Mouse (Mus musculus) limb, embryonic 11.5 days (tissue): ENCODE measurements around the gene Pik3cg. TPM values are rescaled to one million over a fixed set of nuclear protein-coding genes. Genes with fewer than 3 reads are reported as not detected.

ENCODE experiments used
- ATAC-seq: fragments of 200-750 bp; cut with Nextera tagmentation; 2 replicates; pipeline ENCODE4 v1.8.0; 2017; ENCODE audit warnings: low read depth; ENCODE audit not compliant: insufficient number of reproducible peaks, low FRiP score, low TSS enrichment
- DNase-seq: peaks from one replicate; pipeline ENCODE4 v3.0.0-alpha.2; 2015; ENCODE audit warnings: low spot score
- H3K27ac ChIP-seq: fragments of 300-500 bp; sonication (generic); replicated peaks from 2 replicates; pipeline ENCODE4 v1.5.1; 2014; ENCODE audit warnings: low read depth, mild to moderate bottlenecking, low read length
- H3K27me3 ChIP-seq: fragments of 300-500 bp; sonication (generic); 2 replicates; pipeline ENCODE4 v1.6.1; 2014; ENCODE audit warnings: mild to moderate bottlenecking, low read length, mixed read lengths; ENCODE audit not compliant: control insufficient read depth, insufficient read depth
- H3K36me3 ChIP-seq: fragments of 300-500 bp; sonication (generic); 2 replicates; pipeline ENCODE4 v1.6.1; 2014; ENCODE audit warnings: mild to moderate bottlenecking, low read length, moderate library complexity, mixed read lengths; ENCODE audit not compliant: control insufficient read depth, insufficient read depth
- H3K4me1 ChIP-seq: fragments of 300-500 bp; sonication (generic); 2 replicates; pipeline ENCODE4 v1.6.1; 2014; ENCODE audit warnings: low read length, mixed read lengths; ENCODE audit not compliant: control insufficient read depth, insufficient read depth
- H3K4me2 ChIP-seq: fragments of 300-500 bp; sonication (generic); 2 replicates; pipeline ENCODE4 v1.6.1; 2014; ENCODE audit warnings: low read depth, mild to moderate bottlenecking, moderate library complexity; ENCODE audit not compliant: severe bottlenecking
- H3K4me3 ChIP-seq: fragments of 300-500 bp; sonication (generic); 2 replicates; pipeline ENCODE4 v1.5.1; 2014; ENCODE audit warnings: low read depth, low read length
- H3K9ac ChIP-seq: fragments of 300-500 bp; sonication (generic); 2 replicates; pipeline ENCODE4 v1.6.1; 2014; ENCODE audit warnings: mild to moderate bottlenecking, low read length
- H3K9me3 ChIP-seq: fragments of 300-500 bp; sonication (generic); 2 replicates; pipeline ENCODE4 v1.6.1; 2016; ENCODE audit warnings: low read length; ENCODE audit not compliant: control insufficient read depth
- WGBS: fragments of 180-500 bp; shearing (Covaris S2); extraction: QIAGEN DNeasy Blood & Tissue Kit; methylation state at CpG from one replicate; pipeline ENCODE4 v1.1.7; 2014; 5-methylcytosine and 5-hydroxymethylcytosine counted together
- polyA plus RNA-seq: library from polyadenylated mRNA; unstranded; fragments of >200 nt; fragmentation: Nextera tagmentation; extraction: Ambion mirVana; gene quantifications from 2 replicates; pipeline ENCODE4 v1.2.1, GENCODE M21; 2014

Gene Pik3cg
- polyA plus RNA-seq, 1 experiment from 2014 or later: 1.9 TPM

GRCm38 (mm10) chr12:32145651-32146050 lies 62.8 kb downstream of the Pik3cg start:
- Histone ChIP-seq H3K4me2 (no peak overlapping the region), H3K36me3 (no peaks in the 10 kb centered on the region), H3K27me3 (no peaks in the 10 kb centered on the region), H3K4me1 (no peaks in the 10 kb centered on the region), H3K9ac (no peak overlapping the region), H3K4me3 (no peak overlapping the region), H3K27ac (no peak overlapping the region), H3K9me3 (no peaks in the 10 kb centered on the region)
- ATAC-seq: no peak
- DNase-seq: no peak
- WGBS: 89% methylated on average over 4 of the region's 4 CpGs

- no peaks in the 10 kb centered on the region for H3K27me3 ChIP-seq
- no peaks in the 10 kb centered on the region for H3K36me3 ChIP-seq
- H3K9ac ChIP-seq: no peak overlapping the region
- 4% methylated on average over 5 of the region's 5 CpGs for WGBS
- no peaks in the 10 kb centered on the region for H3K9me3 ChIP-seq
- ATAC-seq (peak; percentile 80; the same call in 1 of the 2 replicates), DNase-seq (peak; percentile 79)
- no peak overlapping the region for H3K4me2 ChIP-seq
- H3K27ac ChIP-seq: no peak overlapping the region
- no peaks in the 10 kb centered on the region for H3K4me1 ChIP-seq
- H3K4me3 ChIP-seq: no peak overlapping the region
Measured at GRCm38 (mm10) chr12:32144513-32144912, 63.9 kb downstream of the Pik3cg start.

GRCm38 (mm10) chr12:32143782-32144181 lies 64.7 kb downstream of the Pik3cg start:
- Histone ChIP-seq H3K9me3 (no peaks in the 10 kb centered on the region), H3K36me3 (no peaks in the 10 kb centered on the region), H3K4me1 (no peaks in the 10 kb centered on the region), H3K9ac (no peak overlapping the region), H3K4me3 (no peak overlapping the region), H3K27me3 (no peaks in the 10 kb centered on the region), H3K4me2 (no peak overlapping the region), H3K27ac (no peak overlapping the region)
- DNase-seq: no peak
- ATAC-seq: no peak
- WGBS: 51% methylated on average over 5 of the region's 5 CpGs

GRCm38 (mm10) chr12:32143151-32143550 lies 65.3 kb downstream of the Pik3cg start:
- DNase-seq: no peak
- ATAC-seq: no peak
- H3K9ac ChIP-seq: no peak overlapping the region
- H3K36me3 ChIP-seq: no peaks in the 10 kb centered on the region
- no peak overlapping the region for H3K4me2 ChIP-seq
- no peaks in the 10 kb centered on the region for H3K4me1 ChIP-seq
- no peak overlapping the region for H3K27ac ChIP-seq
- no peak overlapping the region for H3K4me3 ChIP-seq
- H3K9me3 ChIP-seq: no peaks in the 10 kb centered on the region
- H3K27me3 ChIP-seq: no peaks in the 10 kb centered on the region
- 70% methylated on average over 4 of the region's 4 CpGs for WGBS

- Histone ChIP-seq H3K36me3 (no peaks in the 10 kb centered on the region), H3K27me3 (no peaks in the 10 kb centered on the region), H3K27ac (no peak overlapping the region), H3K9me3 (no peaks in the 10 kb centered on the region), H3K4me1 (no peaks in the 10 kb centered on the region), H3K9ac (no peak overlapping the region), H3K4me3 (no peak overlapping the region), H3K4me2 (no peak overlapping the region)
- DNase-seq (no peak), ATAC-seq (no peak)
Measured at GRCm38 (mm10) chr12:32141766-32142165, 66.7 kb downstream of the Pik3cg start.

GRCm38 (mm10) chr12:32138831-32139230 lies 69.6 kb downstream of the Pik3cg start:
- Histone ChIP-seq H3K4me3 (no peak overlapping the region), H3K36me3 (no peaks in the 10 kb centered on the region), H3K27ac (no peak overlapping the region), H3K9ac (no peak overlapping the region), H3K4me2 (no peak overlapping the region), H3K4me1 (no peaks in the 10 kb centered on the region), H3K27me3 (no peaks in the 10 kb centered on the region), H3K9me3 (no peaks in the 10 kb centered on the region)
- ATAC-seq: no peak
- WGBS: 88% methylated on average over 5 of the region's 5 CpGs
- DNase-seq: no peak

GRCm38 (mm10) chr12:32138362-32138761 lies 70.1 kb downstream of the Pik3cg start:
- Histone ChIP-seq H3K4me1 (no peaks in the 10 kb centered on the region), H3K9ac (no peak overlapping the region), H3K27me3 (no peaks in the 10 kb centered on the region), H3K4me2 (no peak overlapping the region), H3K27ac (no peak overlapping the region), H3K9me3 (no peaks in the 10 kb centered on the region), H3K4me3 (no peak overlapping the region), H3K36me3 (no peaks in the 10 kb centered on the region)
- 81% methylated on average over 9 of the region's 9 CpGs for WGBS
- ATAC-seq (no peak), DNase-seq (no peak)

GRCm38 (mm10) chr12:32137542-32137941 lies 70.9 kb downstream of the Pik3cg start:
- DNase-seq (no peak), ATAC-seq (no peak)
- Histone ChIP-seq H3K27ac (no peak overlapping the region), H3K4me1 (no peaks in the 10 kb centered on the region), H3K36me3 (no peaks in the 10 kb centered on the region), H3K9me3 (no peaks in the 10 kb centered on the region), H3K9ac (no peak overlapping the region), H3K4me2 (no peak overlapping the region), H3K27me3 (no peaks in the 10 kb centered on the region), H3K4me3 (no peak overlapping the region)
- 93% methylated on average over 2 of the region's 2 CpGs for WGBS
